Mouse (Mus musculus) intestine, embryonic 15.5 days (tissue): ENCODE data around the gene Kcnma1. TPM values are rescaled to one million over a fixed set of nuclear protein-coding genes. Genes with fewer than 3 reads are reported as not detected.

Experiments used
- ATAC-seq: fragments of 200-750 bp; cut with Nextera tagmentation; 2 replicates; pipeline ENCODE4 v1.8.0; 2017; ENCODE audit warnings: moderate TSS enrichment, moderate library complexity
- H3K27ac ChIP-seq: fragments of 300-500 bp; sonication (generic); 2 replicates; pipeline ENCODE4 v1.5.1; 2015; ENCODE audit warnings: mild to moderate bottlenecking, inconsistent platforms
- H3K27me3 ChIP-seq: fragments of 300-500 bp; sonication (generic); replicated peaks from 2 replicates; pipeline ENCODE4 v1.6.1; 2015; ENCODE audit warnings: inconsistent platforms
- H3K36me3 ChIP-seq: fragments of 300-500 bp; sonication (generic); 2 replicates; pipeline ENCODE4 v1.6.1; 2015; ENCODE audit warnings: inconsistent platforms
- H3K4me1 ChIP-seq: fragments of 300-500 bp; sonication (generic); replicated peaks from 2 replicates; pipeline ENCODE4 v1.6.1; 2015; ENCODE audit warnings: inconsistent platforms
- H3K4me2 ChIP-seq: fragments of 300-500 bp; sonication (generic); replicated peaks from 2 replicates; pipeline ENCODE4 v1.6.1; 2015; ENCODE audit warnings: mild to moderate bottlenecking, inconsistent platforms
- H3K4me3 ChIP-seq: fragments of 300-500 bp; sonication (generic); replicated peaks from 2 replicates; pipeline ENCODE4 v1.5.1; 2015; ENCODE audit warnings: inconsistent platforms
- H3K9ac ChIP-seq: fragments of 300-500 bp; sonication (generic); 2 replicates; pipeline ENCODE4 v1.6.1; 2015; ENCODE audit warnings: inconsistent platforms
- H3K9me3 ChIP-seq: fragments of 300-500 bp; sonication (generic); 2 replicates; pipeline ENCODE4 v1.6.1; 2016; ENCODE audit warnings: inconsistent platforms
- WGBS: fragments of 180-500 bp; shearing (Covaris S2); methylation state at CpG from one replicate; pipeline ENCODE4 v1.1.7; 2015; 5-methylcytosine and 5-hydroxymethylcytosine counted together
- polyA plus RNA-seq: library from polyadenylated mRNA; unstranded; fragments of >200 nt; fragmentation: Nextera tagmentation; extraction: Ambion mirVana; gene quantifications from 2 replicates; pipeline ENCODE4 v1.2.1, GENCODE M21; 2015

The Kcnma1 gene
- polyA plus RNA-seq, 1 experiment from 2014 or later, result 7.4 TPM

DNA sequence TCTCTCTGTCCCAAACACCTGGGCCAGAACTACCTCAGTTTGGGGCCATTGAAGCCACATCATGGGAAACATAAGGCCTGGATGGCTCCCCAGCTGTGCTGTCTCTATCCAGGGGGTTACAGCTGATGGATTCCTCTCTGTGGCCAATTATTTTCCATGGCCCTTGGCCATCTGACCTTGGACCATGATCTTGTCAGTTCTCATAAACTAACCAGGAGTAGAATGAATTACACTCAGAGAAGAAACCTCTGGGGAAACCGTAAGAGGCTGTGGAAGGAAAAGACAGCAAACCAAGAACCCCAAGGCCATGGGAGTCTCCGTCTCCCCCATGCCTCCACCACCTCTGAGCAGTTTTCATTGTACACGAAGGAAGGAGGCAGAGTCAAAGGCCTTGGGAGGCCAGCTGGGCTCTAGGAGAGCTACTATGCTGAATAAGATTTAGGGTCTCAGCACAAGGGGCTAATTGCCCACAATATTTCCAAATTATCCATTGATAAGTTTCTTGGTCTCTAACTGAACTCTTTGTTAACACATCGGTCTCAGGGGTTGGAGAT is 491.6 kb downstream of the Kcnma1 start:
- Histone ChIP-seq H3K9me3 (no peaks in the 10 kb centered on the region), H3K36me3 (no peaks in the 10 kb centered on the region), H3K27me3 (no peaks in the 10 kb centered on the region), H3K4me3 (no peak overlapping the region), H3K9ac (no peak overlapping the region), H3K4me2 (no peak overlapping the region), H3K4me1 (no peaks in the 10 kb centered on the region), H3K27ac (no peak overlapping the region)
- 63% methylated on average over 4 of the region's 4 CpGs for WGBS
- no peak for ATAC-seq

DNA sequence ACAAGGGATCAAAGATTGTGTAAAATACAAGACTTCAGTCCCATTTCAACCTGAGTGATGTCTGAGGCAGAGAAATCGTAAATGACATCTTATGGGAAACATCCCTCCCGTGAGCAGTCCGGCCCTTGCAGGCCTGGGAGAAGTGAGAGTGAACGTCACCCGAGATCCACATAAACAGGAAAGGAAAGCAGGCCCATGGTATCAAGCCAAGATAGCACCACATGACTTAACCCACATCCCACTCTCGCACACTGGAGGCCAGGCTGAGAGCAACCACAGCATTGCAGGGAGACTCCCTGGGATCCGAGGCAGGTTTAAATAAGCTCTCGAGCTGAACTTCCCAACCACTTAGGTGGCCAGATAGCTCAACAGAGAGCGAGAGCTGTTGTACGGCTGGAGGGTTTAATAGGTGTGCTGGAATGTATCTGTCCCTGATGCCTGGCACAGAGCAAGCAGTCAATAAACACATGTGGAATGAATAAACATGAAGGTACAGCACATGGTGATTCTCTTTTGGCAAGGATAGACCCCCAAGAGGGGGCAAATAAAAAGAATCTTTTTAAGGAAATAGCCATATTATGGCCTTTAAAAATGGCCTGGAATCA is 493.1 kb downstream of the Kcnma1 start:
- Histone ChIP-seq H3K27me3 (no peaks in the 10 kb centered on the region), H3K36me3 (no peaks in the 10 kb centered on the region), H3K4me1 (no peaks in the 10 kb centered on the region), H3K27ac (no peak overlapping the region), H3K4me3 (no peak overlapping the region), H3K9me3 (no peaks in the 10 kb centered on the region), H3K9ac (no peak overlapping the region), H3K4me2 (no peak overlapping the region)
- 50% methylated on average over 10 of the region's 10 CpGs for WGBS
- no peak for ATAC-seq

DNA sequence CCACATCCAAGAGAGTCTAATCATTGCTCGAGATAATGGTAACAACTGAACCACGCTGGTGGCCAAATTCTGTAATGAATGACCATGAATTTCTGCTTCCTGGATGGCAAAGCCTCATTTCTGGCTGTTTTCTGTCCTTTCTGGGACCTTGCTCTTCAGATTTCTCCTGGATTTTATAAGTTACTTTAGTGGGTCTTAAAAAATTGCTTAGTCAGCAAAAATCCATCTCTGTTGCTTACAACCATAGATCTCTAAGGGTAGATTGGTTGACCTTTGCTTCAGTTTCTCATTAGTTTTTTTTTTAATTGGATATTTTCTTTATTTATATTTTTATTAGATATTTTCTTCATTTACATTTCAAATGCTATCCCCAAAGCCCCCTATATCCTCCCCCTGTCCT is 496.9 kb downstream of the Kcnma1 start:
- H3K9ac ChIP-seq, result no peak overlapping the region
- no peaks in the 10 kb centered on the region for H3K27me3 ChIP-seq
- ATAC-seq, result no peak
- H3K4me3 ChIP-seq, result no peak overlapping the region
- H3K36me3 ChIP-seq, result no peaks in the 10 kb centered on the region
- H3K27ac ChIP-seq, result no peak overlapping the region
- H3K9me3 ChIP-seq, result no peaks in the 10 kb centered on the region
- H3K4me2 ChIP-seq, result no peak overlapping the region
- no peaks in the 10 kb centered on the region for H3K4me1 ChIP-seq
- WGBS, result 93% methylated on average over 2 of the region's 2 CpGs

GRCm38 (mm10) chr14:23509792-23510191 is 504.5 kb downstream of the Kcnma1 start:
- Histone ChIP-seq H3K4me1 (no peaks in the 10 kb centered on the region), H3K9me3 (no peaks in the 10 kb centered on the region), H3K27ac (no peak overlapping the region), H3K36me3 (no peaks in the 10 kb centered on the region), H3K27me3 (no peaks in the 10 kb centered on the region), H3K9ac (no peak overlapping the region), H3K4me2 (no peak overlapping the region), H3K4me3 (no peak overlapping the region)
- peak; percentile 59; the same call in 1 of the 2 replicates for ATAC-seq
- WGBS, result 66% methylated on average over 5 of the region's 5 CpGs

DNA sequence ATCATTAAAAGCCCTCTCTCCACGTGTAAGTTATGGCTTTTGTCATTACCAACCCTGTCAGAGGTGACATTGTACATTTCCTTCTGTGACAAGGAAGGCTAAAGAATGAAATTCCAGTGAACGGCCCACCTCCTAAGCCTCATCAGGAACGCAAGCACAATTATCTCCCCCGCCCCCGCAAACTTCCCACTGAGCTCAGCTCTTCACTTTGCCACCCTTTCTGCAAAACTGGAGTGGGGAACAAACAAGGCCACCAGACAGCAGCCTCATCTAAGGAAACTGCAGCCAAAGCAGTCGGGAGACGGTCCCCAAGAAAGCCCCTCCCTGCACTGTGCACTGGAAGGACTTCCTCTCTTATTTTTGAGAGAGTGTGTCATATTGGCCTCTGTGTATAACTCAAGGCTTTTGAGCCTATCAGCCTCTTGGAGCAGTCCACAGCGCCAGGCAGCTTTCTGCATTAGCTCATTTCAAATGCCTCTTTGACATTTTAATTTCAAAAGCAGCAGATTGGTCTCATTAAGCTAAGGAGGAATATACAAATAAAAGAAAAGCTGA is 512.0 kb downstream of the Kcnma1 start:
- 0 out of 2 replicates have a peak, but pooled peaks cover 4% of the 10 kb centered on the region for H3K4me1 ChIP-seq
- H3K4me3 ChIP-seq, result no peak overlapping the region
- H3K27me3 ChIP-seq, result no peaks in the 10 kb centered on the region
- H3K36me3 ChIP-seq, result no peaks in the 10 kb centered on the region
- no peak overlapping the region for H3K4me2 ChIP-seq
- WGBS, result 32% methylated on average over 8 of the region's 8 CpGs
- H3K9me3 ChIP-seq, result no peaks in the 10 kb centered on the region
- no peak overlapping the region for H3K27ac ChIP-seq
- no peak overlapping the region for H3K9ac ChIP-seq
- no peak for ATAC-seq

DNA sequence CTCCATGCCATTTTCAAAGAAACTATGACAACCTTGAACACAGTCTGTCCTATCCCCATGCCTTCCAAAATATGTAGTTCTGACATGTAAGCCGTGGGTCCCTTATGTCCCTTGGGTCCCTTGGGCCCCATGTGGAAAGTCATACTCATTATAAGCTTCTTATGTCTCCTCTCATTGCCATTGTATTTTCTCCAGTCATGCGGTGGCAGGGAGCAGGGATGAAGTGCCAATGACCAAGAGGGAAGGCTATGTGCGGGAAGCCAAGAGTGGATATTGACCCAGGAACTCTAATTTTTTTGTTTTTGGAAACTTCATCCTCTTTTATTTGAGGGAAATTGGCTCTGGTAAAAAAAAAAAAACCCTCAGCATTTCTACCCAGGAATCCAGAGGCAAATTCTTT is 517.5 kb downstream of the Kcnma1 start:
- no peak for ATAC-seq
- H3K27me3 ChIP-seq, result no peaks in the 10 kb centered on the region
- H3K4me3 ChIP-seq, result no peak overlapping the region
- WGBS, result 96% methylated on average over 3 of the region's 3 CpGs
- H3K4me1 ChIP-seq, result no peaks in the 10 kb centered on the region
- H3K9me3 ChIP-seq, result no peaks in the 10 kb centered on the region
- no peak overlapping the region for H3K9ac ChIP-seq
- H3K36me3 ChIP-seq, result no peaks in the 10 kb centered on the region
- H3K27ac ChIP-seq, result no peak overlapping the region
- no peak overlapping the region for H3K4me2 ChIP-seq

GRCm38 (mm10) chr14:23496236-23496740 is 518.0 kb downstream of the Kcnma1 start:
- H3K36me3 ChIP-seq, result no peaks in the 10 kb centered on the region
- no peaks in the 10 kb centered on the region for H3K27me3 ChIP-seq
- no peaks in the 10 kb centered on the region for H3K9me3 ChIP-seq
- no peak overlapping the region for H3K4me3 ChIP-seq
- no peak overlapping the region for H3K27ac ChIP-seq
- 59% methylated on average over 4 of the region's 4 CpGs for WGBS
- no peak overlapping the region for H3K9ac ChIP-seq
- no peak for ATAC-seq
- H3K4me2 ChIP-seq, result no peak overlapping the region
- no peaks in the 10 kb centered on the region for H3K4me1 ChIP-seq

- WGBS, result 61% methylated on average over 3 of the region's 3 CpGs
- H3K4me1 ChIP-seq, result no peaks in the 10 kb centered on the region
- peak; percentile 61 for ATAC-seq
- H3K4me3 ChIP-seq, result no peak overlapping the region
- no peaks in the 10 kb centered on the region for H3K36me3 ChIP-seq
- H3K9ac ChIP-seq, result no peak overlapping the region
- H3K9me3 ChIP-seq, result no peaks in the 10 kb centered on the region
- 0 out of 2 replicates have a peak overlapping the region, but pooled peaks have one; percentile 8 for H3K27ac ChIP-seq
- H3K4me2 ChIP-seq, result no peak overlapping the region
- H3K27me3 ChIP-seq, result no peaks in the 10 kb centered on the region
Observed at GRCm38 (mm10) chr14:23494496-23494800, 519.8 kb downstream of the Kcnma1 start.

GRCm38 (mm10) chr14:23493750-23494495 is 520.4 kb downstream of the Kcnma1 start:
- no peaks in the 10 kb centered on the region for H3K9me3 ChIP-seq
- no peaks in the 10 kb centered on the region for H3K27me3 ChIP-seq
- ATAC-seq, result peak; percentile 28; the same call in 1 of the 2 replicates
- no peaks in the 10 kb centered on the region for H3K4me1 ChIP-seq
- no peak overlapping the region for H3K9ac ChIP-seq
- no peak overlapping the region for H3K4me2 ChIP-seq
- 54% methylated on average over 8 of the region's 8 CpGs for WGBS
- H3K4me3 ChIP-seq, result no peak overlapping the region
- 0 out of 2 replicates have a peak overlapping the region, but pooled peaks have one; percentile 8 for H3K27ac ChIP-seq
- no peaks in the 10 kb centered on the region for H3K36me3 ChIP-seq

DNA sequence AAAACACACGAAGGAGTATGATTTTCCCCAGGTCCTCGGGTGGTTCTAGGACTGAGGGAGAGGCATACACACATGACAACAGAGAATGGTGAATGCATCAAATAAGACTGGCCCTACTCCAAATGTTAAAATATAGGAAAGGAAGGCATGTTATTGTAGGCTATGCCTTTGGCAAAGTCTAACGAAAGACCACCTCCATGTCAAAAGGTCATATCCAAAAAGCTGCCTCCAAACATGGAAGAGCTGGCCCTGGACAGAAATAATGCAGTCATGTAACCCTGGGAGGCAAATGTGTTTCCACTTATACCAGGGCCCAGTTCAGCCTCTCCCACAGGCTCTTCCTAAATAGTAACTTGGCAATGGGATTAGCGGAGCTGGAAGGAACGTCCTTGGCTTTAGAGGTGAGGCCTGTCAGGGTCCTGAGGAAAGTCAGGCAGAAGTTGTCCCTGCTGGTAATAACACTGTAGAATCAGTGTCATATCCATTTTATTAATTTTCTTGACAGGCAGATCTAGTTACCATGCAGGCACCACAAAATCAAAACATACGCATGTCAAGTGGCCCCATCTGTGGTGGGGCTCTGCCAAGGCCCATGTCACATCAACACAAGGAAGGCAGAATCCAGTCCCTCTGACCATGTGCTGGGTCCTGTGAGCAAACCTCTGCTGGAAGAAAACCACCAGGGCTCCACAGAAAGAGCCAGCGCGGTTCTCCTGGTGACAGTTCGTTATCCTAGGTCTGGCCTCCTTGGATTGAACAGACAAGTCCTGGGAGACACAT is 521.5 kb downstream of the Kcnma1 start:
- H3K27ac ChIP-seq, result no peak overlapping the region
- WGBS, result 88% methylated on average over 9 of the region's 9 CpGs
- no peak overlapping the region for H3K9ac ChIP-seq
- no peak overlapping the region for H3K4me2 ChIP-seq
- H3K9me3 ChIP-seq, result no peaks in the 10 kb centered on the region
- H3K27me3 ChIP-seq, result no peaks in the 10 kb centered on the region
- ATAC-seq, result no peak
- no peaks in the 10 kb centered on the region for H3K4me1 ChIP-seq
- no peaks in the 10 kb centered on the region for H3K36me3 ChIP-seq
- no peak overlapping the region for H3K4me3 ChIP-seq

DNA sequence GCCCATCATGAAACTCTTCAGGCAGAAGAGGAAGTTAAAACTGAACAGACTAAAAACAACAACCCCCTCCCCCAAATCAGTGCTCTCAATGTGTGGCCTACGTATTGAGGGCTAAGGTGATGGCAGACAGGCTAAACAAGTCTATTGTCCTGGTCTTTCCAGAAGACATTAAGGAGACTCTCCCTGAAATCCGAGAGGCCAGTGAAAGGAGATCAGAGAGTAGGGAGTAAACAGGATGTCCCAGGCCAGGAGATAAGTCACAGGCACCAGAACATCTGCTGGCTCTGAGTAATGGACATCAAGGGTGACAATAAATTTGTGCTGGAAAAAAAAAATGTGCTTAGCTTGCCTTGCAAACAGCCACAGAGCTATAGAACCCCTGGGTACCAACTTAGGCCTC is 522.9 kb downstream of the Kcnma1 start:
- H3K9me3 ChIP-seq, result no peaks in the 10 kb centered on the region
- H3K4me3 ChIP-seq, result no peak overlapping the region
- no peaks in the 10 kb centered on the region for H3K4me1 ChIP-seq
- no peak for ATAC-seq
- H3K4me2 ChIP-seq, result no peak overlapping the region
- WGBS, result 29% methylated on average over 2 of the region's 2 CpGs
- no peaks in the 10 kb centered on the region for H3K36me3 ChIP-seq
- no peak overlapping the region for H3K27ac ChIP-seq
- H3K9ac ChIP-seq, result no peak overlapping the region
- H3K27me3 ChIP-seq, result no peaks in the 10 kb centered on the region

- H3K4me1 ChIP-seq, result no peaks in the 10 kb centered on the region
- 81% methylated on average over 1 of the region's 1 CpGs for WGBS
- no peak overlapping the region for H3K9ac ChIP-seq
- ATAC-seq, result no peak
- no peak overlapping the region for H3K4me2 ChIP-seq
- no peaks in the 10 kb centered on the region for H3K36me3 ChIP-seq
- no peaks in the 10 kb centered on the region for H3K9me3 ChIP-seq
- H3K27ac ChIP-seq, result no peak overlapping the region
- H3K27me3 ChIP-seq, result no peaks in the 10 kb centered on the region
- no peak overlapping the region for H3K4me3 ChIP-seq
Observed at GRCm38 (mm10) chr14:23486687-23487086, 527.6 kb downstream of the Kcnma1 start.
